Mouse (Mus musculus): Measurements from ENCODE around the gene Spa17.

Gene Spa17

GRCm38 (mm10) chr9:37563805-37564204 is 49.7 kb downstream of the Spa17 start:
- no peak for DNase-seq (ENCODE audit: low spot score in 2 of 2)

- no peak for DNase-seq (ENCODE audit: low spot score in 2 of 2)
These were observed 52.9 kb downstream of the Spa17 start for GRCm38 (mm10) chr9:37560617-37561016.

- peak; percentile 60 to 74 for DNase-seq (ENCODE audit: low spot score in 2 of 2)
These were observed 57.2 kb downstream of the Spa17 start for GRCm38 (mm10) chr9:37556366-37556765.

GRCm38 (mm10) chr9:37554838-37555748 is 58.4 kb downstream of the Spa17 start, which contains the start of gene Siae:
Siae (plus strand) TSS chr9:37555698.
- peak; percentile 54 to 71 for DNase-seq (ENCODE audit: low spot score in 2 of 2)

GRCm38 (mm10) chr9:37554279-37554678 is 59.2 kb downstream of the Spa17 start:
- no peak for DNase-seq (ENCODE audit: low spot score in 2 of 2)
